In the genomic region with DNA sequence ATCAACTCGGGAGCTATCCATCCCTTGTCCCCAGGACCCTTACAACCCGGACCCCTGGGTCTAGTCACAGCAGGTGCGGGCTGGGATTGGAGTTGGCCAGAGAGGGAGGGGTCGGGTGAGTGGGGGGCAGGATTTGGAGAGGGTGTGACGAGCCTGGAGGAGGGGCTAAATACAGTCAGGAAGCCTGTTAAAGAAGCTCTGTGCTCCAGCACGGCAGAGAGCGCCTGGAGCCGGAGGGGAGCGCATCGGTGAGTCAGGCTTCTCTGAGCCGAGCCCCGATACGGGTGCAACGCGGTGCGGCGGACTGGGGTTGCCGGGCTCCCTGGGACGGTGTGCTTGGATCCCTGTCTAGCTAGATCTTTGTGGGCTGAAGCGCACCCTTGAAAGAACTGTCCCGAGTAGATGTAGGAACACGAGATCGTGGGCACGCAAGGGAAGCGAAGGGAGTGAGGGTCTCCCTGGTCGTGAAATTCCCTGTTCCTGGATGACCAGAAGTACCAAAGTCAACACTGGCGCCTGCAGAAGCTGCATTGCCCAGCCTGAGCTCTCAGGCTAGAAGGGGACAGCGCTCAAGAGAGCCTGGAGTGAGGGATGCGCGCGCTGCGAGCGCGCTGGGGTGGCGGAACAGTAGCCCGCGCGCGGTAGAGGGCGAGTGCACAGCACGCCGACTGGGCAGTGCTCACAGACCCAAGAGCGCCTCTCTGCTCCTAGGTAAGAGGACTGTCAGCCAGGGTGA, we compare ENCODE assay signal across 8 mouse cellular contexts. TPM values are rescaled to one million over a fixed set of nuclear protein-coding genes. Genes with fewer than 3 reads are reported as not detected.
A peak's percentile ranks its signal among the peaks of the same experiment; 100 is the strongest.
DNase-seq lines count a peak whose midpoint lies in the region; ATAC-seq and TF ChIP-seq lines count a peak whose summit lies in the region.

A gene (plus strand): TSS at position 207 of the 736 bp plus-strand sequence.

- TF ChIP-seq CTCF in cerebellum, adult 2 months (IDR thresholded peaks at IDR 0.05; ENCODE audit: borderline replicate concordance, insufficient read depth, low read depth, low read length) = no peak

- H3K9ac ChIP-seq in intestine, embryonic 16.5 days (ENCODE audit: low read depth, low read length) = peak within 1 kb of the TSS; percentile 53
- H3K9ac ChIP-seq in midbrain, embryonic 11.5 days (ENCODE audit: low read length) = no peak within 1 kb of the TSS

- no peaks in the 10 kb centered on the region for H3K9me3 ChIP-seq in intestine, embryonic 16.5 days (ENCODE audit: control insufficient read depth, low read length)
- no peaks in the 10 kb centered on the region for H3K9me3 ChIP-seq in midbrain, embryonic 11.5 days (ENCODE audit: control insufficient read depth, low read length)

- H3K36me3 ChIP-seq in intestine, embryonic 16.5 days (ENCODE audit: control insufficient read depth, insufficient read depth, low read length) = no peaks in the 10 kb centered on the region
- H3K36me3 ChIP-seq in midbrain, embryonic 11.5 days (ENCODE audit: control insufficient read depth, insufficient read depth, low read length) = no peaks in the 10 kb centered on the region

- TF ChIP-seq POLR2A in cerebellum, adult 2 months (IDR thresholded peaks at IDR 0.05; ENCODE audit: borderline replicate concordance, insufficient read depth, low read length) = no peak

- no peaks in the 10 kb centered on the region; the same call in 1 of the 2 replicates for H3K4me1 ChIP-seq in cerebellum, adult 2 months (ENCODE audit: control insufficient read depth, insufficient read depth, low read length)
- no peaks in the 10 kb centered on the region for H3K4me1 ChIP-seq in intestine, embryonic 16.5 days (ENCODE audit: control insufficient read depth, insufficient read depth, low read length)
- H3K4me1 ChIP-seq in midbrain, embryonic 11.5 days (ENCODE audit: control insufficient read depth, insufficient read depth, low read length) = no peaks in the 10 kb centered on the region

- peaks cover 2% of the 10 kb centered on the region; the same call in 1 of the 2 replicates for H3K27me3 ChIP-seq in cerebellum, adult 2 months (ENCODE audit: control insufficient read depth, insufficient read depth, low read length)
- peaks cover 18% of the 10 kb centered on the region for H3K27me3 ChIP-seq in intestine, embryonic 16.5 days (replicated peaks; ENCODE audit: control insufficient read depth, insufficient read depth, low read length)
- peaks cover 30% of the 10 kb centered on the region for H3K27me3 ChIP-seq in midbrain, embryonic 11.5 days (ENCODE audit: control insufficient read depth, insufficient read depth, low read length)

- ATAC-seq in intestine, embryonic 16.5 days = peak; percentile 63
- peak; percentile 62; the same call in 1 of the 2 replicates for ATAC-seq in midbrain, embryonic 11.5 days (ENCODE audit: low FRiP score)

- WGBS in cerebellum, adult 2 months = 1% methylated on average over 43 of the region's 43 CpGs
- WGBS in intestine, embryonic 16.5 days = under 1% methylated on average over 43 of the region's 43 CpGs
- WGBS in midbrain, embryonic 11.5 days = under 1% methylated on average over 43 of the region's 43 CpGs

- no peak within 1 kb of the TSS for H3K27ac ChIP-seq in cerebellum, adult 2 months (ENCODE audit: insufficient read depth, low read length)
- H3K27ac ChIP-seq in intestine, embryonic 16.5 days (ENCODE audit: low read length) = no peak within 1 kb of the TSS
- no peak within 1 kb of the TSS for H3K27ac ChIP-seq in midbrain, embryonic 11.5 days (ENCODE audit: low read depth, low read length)

- H3K4me3 ChIP-seq in cerebellum, adult 2 months (replicated peaks; ENCODE audit: insufficient read depth, low read depth, low read length) = peak within 1 kb of the TSS; percentile 26
- peak within 1 kb of the TSS; percentile 45 for H3K4me3 ChIP-seq in intestine, embryonic 16.5 days (ENCODE audit: low read length)
- peak within 1 kb of the TSS; percentile 34 for H3K4me3 ChIP-seq in midbrain, embryonic 11.5 days (ENCODE audit: low read depth, low read length)

- DNase-seq in cerebellum, adult 2 months = no peak
- DNase-seq in cerebellum, adult 11 months = no peak
- peak; percentile 67 for DNase-seq in ZHBTc4 (ENCODE audit: low read depth, low spot score)
- DNase-seq in gonadal fat pad, adult 2 months (ENCODE audit: low read depth) = no peak
- peak; percentile 92 for DNase-seq in midbrain, embryonic 11.5 days (ENCODE audit: low spot score, missing footprints)
- DNase-seq in cerebellum, adult 9-10 months = no peak
- DNase-seq in T-cell, adult 2 months (ENCODE audit: low spot score) = no peak

- H3K4me2 ChIP-seq in intestine, embryonic 16.5 days (ENCODE audit: low read depth, low read length) = peak within 1 kb of the TSS; percentile 53
- peak within 1 kb of the TSS; percentile 58 for H3K4me2 ChIP-seq in midbrain, embryonic 11.5 days

RNA-seq across cellular contexts. Expression of the gene that starts here (rescaled TPM):
- 1.8 and 2.4 TPM in 2 replicates for polyA plus RNA-seq in cerebellum, adult 2 months (2012; rRNA removed)
- polyA plus RNA-seq in gonadal fat pad, adult 2 months (2012; rRNA removed) = 17.1 and 20.4 TPM in 2 replicates
- 3.1 and 3.5 TPM in 2 replicates for polyA plus RNA-seq in intestine, embryonic 16.5 days (2015; fragmentation: Nextera tagmentation; extraction: Ambion mirVana)
- 0.33 and 1.0 TPM in 2 replicates for polyA plus RNA-seq in midbrain, embryonic 11.5 days (2014; fragmentation: Nextera tagmentation; extraction: Ambion mirVana)

Comparison
In these comparisons a context has a peak if more than half of its experiments do, and no peak if none do; other contexts are left out.
1. DNase-seq: peak in ZHBTc4 (single experiment) and midbrain, embryonic 11.5 days (single experiment); none in cerebellum, adult 2 months (0 of 2), cerebellum, adult 11 months (single experiment), gonadal fat pad, adult 2 months (single experiment), cerebellum, adult 9-10 months (single experiment) and T-cell, adult 2 months (single experiment).
2. Peak in every context shown above with its lines, with median percentiles within 50 percentile points of each other: H3K4me3 ChIP-seq.